18 mouse cellular contexts compared by ENCODE assay signal in the genomic region with DNA sequence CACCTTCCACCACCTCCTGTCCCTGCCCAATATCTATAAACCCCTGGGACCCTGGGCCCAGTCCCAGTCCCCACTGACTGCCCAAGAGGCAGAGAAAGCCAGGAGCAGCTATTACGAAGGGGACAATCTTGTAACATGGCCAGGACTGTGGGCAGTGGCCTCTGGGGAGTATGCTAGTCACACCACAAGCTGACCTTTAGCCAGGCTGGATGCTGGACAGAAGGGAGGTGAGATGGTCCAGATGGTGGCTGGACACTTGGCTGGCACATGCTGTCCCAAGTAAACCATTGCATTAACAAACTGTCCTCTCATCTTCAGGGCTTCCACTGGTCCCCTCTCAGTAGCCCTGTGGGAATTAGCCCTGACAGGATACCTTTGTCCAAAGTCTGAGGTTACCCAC.
DNase-seq lines count a peak whose midpoint lies in the region; ATAC-seq and TF ChIP-seq lines count a peak whose summit lies in the region.
"Had no signal": no experiment of that assay in that cellular context is flagged by ENCODE, and none has a peak within 500 bp of the region (broad histone marks: within the 10 kb centered on the region; RNA-seq: fewer than 3 reads in every experiment).

No protein-coding gene starts in this region.

- H3K4me1 ChIP-seq in heart, embryonic 15.5 days (replicated peaks): peaks cover 90% of the 10 kb centered on the region

- 55% methylated on average over 1 of the region's 1 CpGs for WGBS in heart, embryonic 15.5 days

- H3K9ac ChIP-seq in heart, embryonic 15.5 days: no peak overlapping the region
- H3K9ac ChIP-seq: forebrain, embryonic 15.5 days; intestine, embryonic 15.5 days; liver, embryonic 15.5 days; midbrain, embryonic 15.5 days; neural tube, embryonic 12.5 days; stomach, embryonic 15.5 days had no signal

- H3ac ChIP-seq in C2C12 (ENCODE audit: control insufficient read depth, insufficient read length, low read depth): no peak overlapping the region

- no peak overlapping the region for H3K4me3 ChIP-seq in heart, embryonic 15.5 days
- no peak overlapping the region for H3K4me3 ChIP-seq in C2C12 (ENCODE audit: insufficient read depth, poor library complexity, severe bottlenecking)
- H3K4me3 ChIP-seq: forebrain, embryonic 15.5 days; hindbrain, embryonic 10.5 days; intestine, embryonic 15.5 days; liver, embryonic 15.5 days; midbrain, embryonic 15.5 days; neural tube, embryonic 12.5 days; stomach, embryonic 15.5 days had no signal

- peaks cover 27% of the 10 kb centered on the region for H3K79me2 ChIP-seq in C2C12 (ENCODE audit: control insufficient read depth, insufficient read depth)

- peak; percentile 11 for DNase-seq in cerebellum, adult 9-10 months
- DNase-seq in cerebellum, postnatal 10 days: no peak
- DNase-seq in heart, postnatal 4 days: no peak
- peak; percentile 72 for DNase-seq in kidney, postnatal 14 days
- DNase-seq in Muller cell, postnatal 12 days (ENCODE audit: inconsistent ontology term): no peak
- no peak for DNase-seq in urinary bladder, adult 2 months (ENCODE audit: low spot score)
- DNase-seq: left cerebral cortex, postnatal 4 days had no signal

- TF ChIP-seq CTCF in C2C12 (IDR thresholded peaks at IDR 0.05; ENCODE audit: control insufficient read depth, insufficient read depth, insufficient read length): no peak

- no peaks in the 10 kb centered on the region for H3K9me3 ChIP-seq in heart, embryonic 15.5 days (replicated peaks)
- H3K9me3 ChIP-seq: forebrain, embryonic 15.5 days; hindbrain, embryonic 10.5 days; intestine, embryonic 15.5 days; liver, embryonic 15.5 days; midbrain, embryonic 15.5 days; neural tube, embryonic 12.5 days; stomach, embryonic 15.5 days had no signal

- H3K27me3 ChIP-seq in heart, embryonic 15.5 days: no peaks in the 10 kb centered on the region
- H3K27me3 ChIP-seq in C2C12 (ENCODE audit: control insufficient read depth, insufficient read depth, insufficient read length): no peaks in the 10 kb centered on the region
- H3K27me3 ChIP-seq: forebrain, embryonic 15.5 days; intestine, embryonic 15.5 days; liver, embryonic 15.5 days; midbrain, embryonic 15.5 days; neural tube, embryonic 12.5 days; stomach, embryonic 15.5 days had no signal

- no peak overlapping the region for H3K4me2 ChIP-seq in heart, embryonic 15.5 days
- H3K4me2 ChIP-seq: forebrain, embryonic 15.5 days; intestine, embryonic 15.5 days; midbrain, embryonic 15.5 days; neural tube, embryonic 12.5 days; stomach, embryonic 15.5 days had no signal

- no peaks in the 10 kb centered on the region for H3K79me3 ChIP-seq in C2C12 (ENCODE audit: low read depth)

- H3K27ac ChIP-seq in heart, embryonic 15.5 days: peak overlapping the region; percentile 75; the same call in 1 of the 2 replicates
- H3K27ac ChIP-seq: forebrain, embryonic 15.5 days; hindbrain, embryonic 10.5 days; intestine, embryonic 15.5 days; liver, embryonic 15.5 days; midbrain, embryonic 15.5 days; neural tube, embryonic 12.5 days; stomach, embryonic 15.5 days had no signal

- no peak for ATAC-seq in heart, embryonic 15.5 days (replicated peaks; ENCODE audit: insufficient number of reproducible peaks, insufficient read depth, low FRiP score, low read depth)
- ATAC-seq: activated CD4-positive, CD25-positive, alpha-beta regulatory T cell, adult 4 months; CD4-positive, CD25-positive, alpha-beta regulatory T cell, adult 4 months; forebrain, embryonic 15.5 days; intestine, embryonic 15.5 days; midbrain, embryonic 15.5 days had no signal

- H3K36me3 ChIP-seq in heart, embryonic 15.5 days: no peaks in the 10 kb centered on the region
- H3K36me3 ChIP-seq in C2C12 (ENCODE audit: control insufficient read depth, insufficient read depth): no peaks in the 10 kb centered on the region
- H3K36me3 ChIP-seq: forebrain, embryonic 15.5 days; intestine, embryonic 15.5 days; liver, embryonic 15.5 days; midbrain, embryonic 15.5 days; neural tube, embryonic 12.5 days; stomach, embryonic 15.5 days had no signal

TF ChIP-seq in C2C12, 6 proteins besides CTCF, POLR2A, EP300 and RAD21:
- TF ChIP-seq MYOD1 (IDR thresholded peaks at IDR 0.05; ENCODE audit: control insufficient read depth, insufficient read length, low read depth): peak; percentile 7
- TF ChIP-seq MYOG (IDR thresholded peaks at IDR 0.05; ENCODE audit: control insufficient read depth, extremely low read depth, insufficient read length): no peak

Comparison
In these comparisons a context has a peak if more than half of its experiments do, and no peak if none do; other contexts are left out.
1. DNase-seq: peak in cerebellum, adult 9-10 months (single experiment) and kidney, postnatal 14 days (single experiment); none in cerebellum, postnatal 10 days (0 of 2), heart, postnatal 4 days (single experiment), Muller cell, postnatal 12 days (single experiment) and urinary bladder, adult 2 months (single experiment).